Mouse (Mus musculus): Measurements from ENCODE around the gene Gm9936. TPM values are rescaled to one million over a fixed set of nuclear protein-coding genes. Genes with fewer than 3 reads are reported as not detected.
"Not testable (repeated sequence)": the region's sequence is repeated elsewhere in the genome, so short reads cannot be mapped to it uniquely, and the experiment has no call there.

Gm9936 gene
- polyA plus RNA-seq, 1 experiment from 2014 or later: 0.02 TPM

DNA sequence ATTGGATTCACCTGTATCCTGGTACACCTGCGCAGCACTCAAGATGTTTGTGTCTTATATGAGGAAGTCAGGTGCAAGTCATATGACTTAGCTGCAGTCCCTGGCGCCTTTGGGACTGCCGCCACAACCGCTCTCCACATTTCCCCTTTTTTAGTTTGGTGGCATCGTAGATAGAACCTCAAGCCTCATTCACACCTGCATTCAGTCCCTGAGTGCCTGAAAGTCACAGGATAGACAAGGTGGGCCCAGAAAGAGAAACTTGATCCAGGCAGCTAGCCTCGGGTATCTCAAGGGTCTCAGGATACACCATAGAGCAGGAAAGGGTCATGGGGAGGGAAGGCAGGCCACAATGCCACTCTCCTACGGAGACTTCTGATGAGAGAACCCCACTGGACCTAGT, 23.8 kb upstream of the Gm9936 start:
- not testable (repeated sequence) for ATAC-seq (ENCODE audit: low read depth); H3K27me3 ChIP-seq (ENCODE audit: control insufficient read depth, insufficient read depth, low read depth, low read length); H3K9ac ChIP-seq (ENCODE audit: low read depth, low read length); H3K4me2 ChIP-seq (ENCODE audit: low read depth, low read length); H3K4me3 ChIP-seq (ENCODE audit: low read depth, low read length); H3K27ac ChIP-seq (ENCODE audit: low read length); H3K9me3 ChIP-seq (replicated peaks; ENCODE audit: control insufficient read depth, low read length); H3K36me3 ChIP-seq (ENCODE audit: control insufficient read depth, insufficient read depth); H3K4me1 ChIP-seq (ENCODE audit: control insufficient read depth, low read depth, low read length)
- WGBS (ENCODE audit: insufficient replicate concordance): 54% methylated on average over 6 of the region's 7 CpGs

DNA sequence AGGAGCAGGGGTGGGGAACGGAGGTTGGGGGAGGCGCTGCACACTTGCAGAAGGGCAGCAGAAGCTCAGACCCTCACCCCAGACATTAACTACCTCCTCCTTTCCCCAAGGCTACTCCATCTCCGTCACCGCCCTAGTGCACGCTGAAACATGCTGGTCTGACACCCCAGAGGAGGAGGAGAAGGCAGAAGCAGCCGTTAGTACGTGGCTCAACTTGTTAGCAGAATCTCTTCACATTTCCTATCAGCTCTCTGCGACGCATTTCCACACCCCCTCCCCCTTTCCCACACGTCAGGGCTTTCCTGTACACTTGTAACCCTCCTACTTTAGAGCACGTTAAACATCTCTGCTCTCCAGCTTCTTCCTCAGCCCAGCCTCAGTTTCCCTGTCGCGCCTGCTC, 20.9 kb upstream of the Gm9936 start:
- Histone ChIP-seq H3K27ac (ENCODE audit: low read length) (no peak overlapping the region), H3K9ac (ENCODE audit: low read depth, low read length) (no peak overlapping the region), H3K9me3 (replicated peaks; ENCODE audit: control insufficient read depth, low read length) (no peaks in the 10 kb centered on the region), H3K4me2 (ENCODE audit: low read depth, low read length) (no peak overlapping the region), H3K36me3 (ENCODE audit: control insufficient read depth, insufficient read depth) (no peaks in the 10 kb centered on the region), H3K27me3 (ENCODE audit: control insufficient read depth, insufficient read depth, low read depth, low read length) (no peaks in the 10 kb centered on the region), H3K4me1 (ENCODE audit: control insufficient read depth, low read depth, low read length) (no peaks in the 10 kb centered on the region), H3K4me3 (ENCODE audit: low read depth, low read length) (no peak overlapping the region)
- no peak for ATAC-seq (ENCODE audit: low read depth)
- WGBS (ENCODE audit: insufficient replicate concordance): 35% methylated on average over 12 of the region's 13 CpGs

DNA sequence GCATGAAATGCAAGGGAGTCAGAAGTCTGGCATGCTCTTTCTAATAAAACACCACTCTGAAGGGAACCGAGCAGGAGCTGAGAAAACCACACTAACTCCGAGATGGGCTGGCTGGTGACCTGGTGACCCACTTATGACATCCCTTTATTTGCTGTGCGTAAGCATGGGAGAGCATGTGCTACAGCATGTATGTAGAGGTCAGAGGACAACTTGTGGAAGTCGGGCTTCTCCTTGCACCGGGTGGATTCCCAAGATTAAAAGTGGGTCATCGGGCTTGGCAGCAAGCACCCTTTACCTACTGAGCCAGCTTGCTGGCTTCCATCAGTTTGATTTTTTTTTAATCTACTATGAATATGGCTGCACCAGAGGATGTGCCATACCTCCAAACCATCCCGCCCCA, 19.0 kb upstream of the Gm9936 start:
- no peak overlapping the region for H3K4me2 ChIP-seq (ENCODE audit: low read depth, low read length)
- ATAC-seq (ENCODE audit: low read depth): no peak
- H3K9ac ChIP-seq (ENCODE audit: low read depth, low read length): no peak overlapping the region
- H3K27me3 ChIP-seq (ENCODE audit: control insufficient read depth, insufficient read depth, low read depth, low read length): no peaks in the 10 kb centered on the region
- no peaks in the 10 kb centered on the region for H3K4me1 ChIP-seq (ENCODE audit: control insufficient read depth, low read depth, low read length)
- no peak overlapping the region for H3K27ac ChIP-seq (ENCODE audit: low read length)
- no peak overlapping the region for H3K4me3 ChIP-seq (ENCODE audit: low read depth, low read length)
- H3K36me3 ChIP-seq (ENCODE audit: control insufficient read depth, insufficient read depth): no peaks in the 10 kb centered on the region
- H3K9me3 ChIP-seq (replicated peaks; ENCODE audit: control insufficient read depth, low read length): no peaks in the 10 kb centered on the region
- WGBS (ENCODE audit: insufficient replicate concordance): 57% methylated on average over 7 of the region's 7 CpGs

DNA sequence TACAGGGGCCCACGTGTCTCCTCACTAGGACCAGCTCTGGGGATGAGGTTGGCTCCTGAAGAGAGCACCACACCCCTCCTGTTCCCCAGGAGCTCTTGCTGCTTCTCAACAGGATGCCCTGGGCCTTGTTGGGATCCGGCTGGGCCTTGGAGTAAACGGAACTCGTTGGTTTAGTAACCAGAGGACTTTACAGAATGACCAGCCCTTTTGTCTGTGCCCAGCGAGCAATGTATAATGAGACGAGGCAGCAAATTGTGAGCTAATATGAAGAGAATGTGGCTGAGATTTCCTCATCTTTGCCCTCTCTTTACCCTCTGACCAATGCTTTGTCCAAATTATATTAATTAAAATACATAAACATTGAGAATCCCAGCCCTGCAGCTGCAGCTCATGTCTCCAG, 17.8 kb upstream of the Gm9936 start:
- Histone ChIP-seq H3K9ac (ENCODE audit: low read depth, low read length) (no peak overlapping the region), H3K4me3 (ENCODE audit: low read depth, low read length) (no peak overlapping the region), H3K9me3 (replicated peaks; ENCODE audit: control insufficient read depth, low read length) (no peaks in the 10 kb centered on the region), H3K36me3 (ENCODE audit: control insufficient read depth, insufficient read depth) (no peaks in the 10 kb centered on the region), H3K4me1 (ENCODE audit: control insufficient read depth, low read depth, low read length) (no peaks in the 10 kb centered on the region), H3K27ac (ENCODE audit: low read length) (no peak overlapping the region), H3K4me2 (ENCODE audit: low read depth, low read length) (no peak overlapping the region), H3K27me3 (ENCODE audit: control insufficient read depth, insufficient read depth, low read depth, low read length) (no peaks in the 10 kb centered on the region)
- ATAC-seq (ENCODE audit: low read depth): no peak
- WGBS (ENCODE audit: insufficient replicate concordance): 56% methylated on average over 6 of the region's 6 CpGs

DNA sequence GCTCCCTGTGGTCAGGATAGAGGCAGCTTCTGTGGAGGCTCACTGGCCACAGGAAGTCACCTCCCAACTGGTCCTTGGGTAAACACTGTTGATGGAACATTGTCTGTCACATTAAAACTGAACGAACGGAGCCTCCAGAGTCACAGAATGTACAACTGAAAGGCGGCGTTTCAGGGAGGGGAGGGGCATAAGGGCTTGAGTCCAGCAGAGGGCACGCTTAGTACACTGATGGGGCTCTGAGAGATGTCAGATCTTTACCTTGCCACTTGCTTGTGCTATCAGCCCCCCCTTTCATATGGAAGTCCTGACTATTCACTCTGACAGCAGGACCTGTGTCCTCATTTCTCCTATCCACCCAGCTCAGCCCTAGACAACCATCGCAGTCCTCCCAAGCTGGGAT, 17.4 kb upstream of the Gm9936 start:
- Histone ChIP-seq H3K4me1 (ENCODE audit: control insufficient read depth, low read depth, low read length) (no peaks in the 10 kb centered on the region), H3K9ac (ENCODE audit: low read depth, low read length) (no peak overlapping the region), H3K27me3 (ENCODE audit: control insufficient read depth, insufficient read depth, low read depth, low read length) (no peaks in the 10 kb centered on the region), H3K27ac (ENCODE audit: low read length) (no peak overlapping the region), H3K4me3 (ENCODE audit: low read depth, low read length) (no peak overlapping the region), H3K36me3 (ENCODE audit: control insufficient read depth, insufficient read depth) (no peaks in the 10 kb centered on the region), H3K4me2 (ENCODE audit: low read depth, low read length) (no peak overlapping the region), H3K9me3 (replicated peaks; ENCODE audit: control insufficient read depth, low read length) (no peaks in the 10 kb centered on the region)
- ATAC-seq (ENCODE audit: low read depth): no peak
- 36% methylated on average over 6 of the region's 6 CpGs for WGBS (ENCODE audit: insufficient replicate concordance)

DNA sequence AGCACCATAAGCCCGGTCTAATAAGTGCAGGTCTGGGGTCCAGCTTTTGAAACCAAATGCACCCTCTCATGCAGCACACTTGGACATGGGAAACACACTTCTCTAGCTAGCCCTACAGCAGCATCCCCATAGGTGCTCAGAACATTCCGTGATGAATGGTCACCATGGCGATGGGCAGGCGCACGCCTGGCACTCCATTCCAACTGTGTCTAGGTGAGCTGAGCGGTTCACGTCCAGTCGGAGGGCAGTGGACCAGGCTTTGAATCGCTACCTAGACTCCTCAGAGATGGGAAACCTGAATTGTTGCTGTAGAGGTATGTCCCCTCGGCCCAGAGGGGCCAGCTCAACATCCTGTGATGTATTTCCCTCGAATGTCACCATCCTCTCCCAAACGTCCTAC, 6.8 kb upstream of the Gm9936 start:
- H3K9ac ChIP-seq (ENCODE audit: low read depth, low read length): no peak overlapping the region
- no peak for ATAC-seq (ENCODE audit: low read depth)
- no peaks in the 10 kb centered on the region for H3K36me3 ChIP-seq (ENCODE audit: control insufficient read depth, insufficient read depth)
- H3K4me2 ChIP-seq (ENCODE audit: low read depth, low read length): no peak overlapping the region
- no peak overlapping the region for H3K27ac ChIP-seq (ENCODE audit: low read length)
- 78% methylated on average over 12 of the region's 12 CpGs for WGBS (ENCODE audit: insufficient replicate concordance)
- H3K4me1 ChIP-seq (ENCODE audit: control insufficient read depth, low read depth, low read length): no peaks in the 10 kb centered on the region; the same call in 1 of the 2 replicates
- no peaks in the 10 kb centered on the region for H3K27me3 ChIP-seq (ENCODE audit: control insufficient read depth, insufficient read depth, low read depth, low read length)
- no peaks in the 10 kb centered on the region; the same call in none of the 2 replicates for H3K9me3 ChIP-seq (replicated peaks; ENCODE audit: control insufficient read depth, low read length)
- H3K4me3 ChIP-seq (ENCODE audit: low read depth, low read length): no peak overlapping the region

DNA sequence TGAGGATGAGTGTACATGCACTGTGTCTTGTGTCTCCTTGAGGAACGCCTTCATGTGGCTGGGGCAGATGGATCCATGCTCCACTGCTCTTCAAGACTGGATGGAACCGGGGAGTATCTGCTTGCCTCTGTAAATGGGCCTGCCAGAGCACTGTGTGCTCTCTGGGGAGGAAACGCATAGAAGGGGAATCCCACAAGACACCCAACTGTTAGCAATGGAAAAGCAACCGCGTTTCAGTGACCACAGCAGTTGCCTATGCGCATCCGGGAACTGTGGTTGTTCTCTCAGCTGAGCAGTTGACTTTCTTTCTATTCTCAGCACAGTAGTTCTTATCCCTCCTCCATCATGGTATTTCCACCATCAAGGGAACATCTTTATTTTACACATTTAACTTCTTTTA, 6.3 kb upstream of the Gm9936 start:
- WGBS (ENCODE audit: insufficient replicate concordance): 67% methylated on average over 7 of the region's 7 CpGs
- no peak overlapping the region for H3K4me3 ChIP-seq (ENCODE audit: low read depth, low read length)
- H3K4me2 ChIP-seq (ENCODE audit: low read depth, low read length): no peak overlapping the region
- ATAC-seq (ENCODE audit: low read depth): no peak
- no peaks in the 10 kb centered on the region for H3K36me3 ChIP-seq (ENCODE audit: control insufficient read depth, insufficient read depth)
- H3K9me3 ChIP-seq (replicated peaks; ENCODE audit: control insufficient read depth, low read length): no peaks in the 10 kb centered on the region; the same call in none of the 2 replicates
- no peak overlapping the region for H3K27ac ChIP-seq (ENCODE audit: low read length)
- no peak overlapping the region for H3K9ac ChIP-seq (ENCODE audit: low read depth, low read length)
- no peaks in the 10 kb centered on the region for H3K27me3 ChIP-seq (ENCODE audit: control insufficient read depth, insufficient read depth, low read depth, low read length)
- no peaks in the 10 kb centered on the region; the same call in 1 of the 2 replicates for H3K4me1 ChIP-seq (ENCODE audit: control insufficient read depth, low read depth, low read length)

DNA sequence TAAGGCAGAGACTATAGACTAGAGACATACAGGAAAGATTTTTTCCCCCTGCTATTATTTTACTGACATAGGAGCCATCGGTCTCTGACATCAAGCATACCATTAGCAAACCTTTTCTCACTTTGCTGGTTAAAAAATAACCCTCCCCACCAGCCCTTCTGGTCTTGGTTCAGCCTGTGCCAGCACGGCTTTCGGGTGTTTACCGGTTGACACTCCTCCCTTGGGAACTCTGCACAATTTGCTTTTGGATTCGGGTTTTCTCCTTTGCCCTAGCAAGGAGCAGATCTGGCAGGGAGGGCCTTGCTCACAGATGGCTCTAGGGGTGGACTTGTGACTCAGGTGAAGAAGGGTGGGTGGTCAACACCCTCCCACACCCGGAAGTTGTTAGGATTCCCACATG, 3.2 kb upstream of the Gm9936 start:
- WGBS (ENCODE audit: insufficient replicate concordance): 52% methylated on average over 6 of the region's 6 CpGs
- no peaks in the 10 kb centered on the region for H3K9me3 ChIP-seq (replicated peaks; ENCODE audit: control insufficient read depth, low read length)
- no peak overlapping the region for H3K27ac ChIP-seq (ENCODE audit: low read length)
- H3K4me2 ChIP-seq (ENCODE audit: low read depth, low read length): no peak overlapping the region
- no peak; the same call in 1 of the 2 replicates for ATAC-seq (ENCODE audit: low read depth)
- H3K27me3 ChIP-seq (ENCODE audit: control insufficient read depth, insufficient read depth, low read depth, low read length): peaks cover 10% of the 10 kb centered on the region
- H3K36me3 ChIP-seq (ENCODE audit: control insufficient read depth, insufficient read depth): no peaks in the 10 kb centered on the region
- H3K4me1 ChIP-seq (ENCODE audit: control insufficient read depth, low read depth, low read length): no peaks in the 10 kb centered on the region; the same call in 1 of the 2 replicates
- H3K4me3 ChIP-seq (ENCODE audit: low read depth, low read length): no peak overlapping the region
- no peak overlapping the region for H3K9ac ChIP-seq (ENCODE audit: low read depth, low read length)

DNA sequence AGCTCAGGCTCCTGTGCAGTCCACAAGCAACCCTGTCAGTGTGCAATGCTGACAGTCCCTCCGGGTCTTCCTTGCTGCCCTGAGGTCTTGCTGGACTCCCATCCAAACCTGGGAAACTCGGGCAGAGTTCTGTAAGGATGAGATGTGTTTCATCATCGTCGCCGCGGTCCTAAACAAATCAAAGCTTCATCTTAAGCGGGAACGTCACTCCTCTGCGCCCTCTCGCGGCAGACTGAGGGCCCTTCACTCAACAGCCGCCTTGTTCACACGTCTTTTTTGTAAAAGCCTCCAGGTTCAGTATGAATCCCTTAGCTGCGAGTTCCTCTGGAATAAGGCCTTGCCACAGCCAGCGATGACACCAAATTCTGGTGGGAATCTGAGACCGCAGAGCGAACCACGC, 771 bp upstream of the Gm9936 start:
- Histone ChIP-seq H3K36me3 (ENCODE audit: control insufficient read depth, insufficient read depth) (no peaks in the 10 kb centered on the region), H3K27ac (ENCODE audit: low read length) (no peak overlapping the region), H3K9ac (ENCODE audit: low read depth, low read length) (no peak overlapping the region), H3K4me3 (ENCODE audit: low read depth, low read length) (no peak overlapping the region), H3K27me3 (ENCODE audit: control insufficient read depth, insufficient read depth, low read depth, low read length) (peaks cover 10% of the 10 kb centered on the region), H3K9me3 (replicated peaks; ENCODE audit: control insufficient read depth, low read length) (no peaks in the 10 kb centered on the region), H3K4me2 (ENCODE audit: low read depth, low read length) (no peak overlapping the region), H3K4me1 (ENCODE audit: control insufficient read depth, low read depth, low read length) (no peaks in the 10 kb centered on the region; the same call in 1 of the 2 replicates)
- ATAC-seq (ENCODE audit: low read depth): no peak
- WGBS (ENCODE audit: insufficient replicate concordance): 5% methylated on average over 18 of the region's 18 CpGs

Data from liver, embryonic 16.5 days (tissue).